Mouse (Mus musculus): ENCODE measurements around the gene Gm49776. TPM values are rescaled to one million over a fixed set of nuclear protein-coding genes. Genes with fewer than 3 reads are reported as not detected.
"Not testable (repeated sequence)": the region's sequence is repeated elsewhere in the genome, so short reads cannot be mapped to it uniquely, and the experiment has no call there.

The Gm49776 gene
- polyA plus RNA-seq, 2 experiments, result 0.53 to 3.4 TPM

DNA sequence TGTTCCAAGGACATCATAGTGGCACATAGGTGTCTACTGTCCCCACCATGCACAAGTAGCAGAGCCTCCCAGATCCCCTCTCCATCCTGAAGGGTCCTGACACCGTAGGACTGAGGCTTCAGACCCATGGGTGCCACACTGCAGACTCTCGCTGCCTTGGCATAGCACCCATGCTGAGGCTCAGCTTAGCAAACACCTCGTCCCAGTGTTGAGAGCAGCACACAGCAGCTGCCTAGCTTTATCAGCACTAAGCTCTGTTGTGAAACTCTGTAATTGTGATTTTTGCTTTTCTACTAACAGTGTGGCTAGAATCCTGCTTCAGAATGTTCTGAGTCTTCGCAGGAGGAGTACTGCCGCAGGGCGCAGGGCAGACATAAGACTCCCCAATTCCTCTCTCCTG is 60.2 kb downstream of the Gm49776 start:
- DNase-seq (ENCODE audit: low spot score) (no peak), ATAC-seq (ENCODE audit: low FRiP score, low read depth) (no peak)
- Histone ChIP-seq H3K4me3 (replicated peaks; ENCODE audit: low read length) (no peak overlapping the region), H3K36me3 (ENCODE audit: control insufficient read depth, insufficient read depth, low read length) (no peaks in the 10 kb centered on the region), H3K27me3 (ENCODE audit: control insufficient read depth, insufficient read depth, low read length) (no peaks in the 10 kb centered on the region; the same call in 1 of the 2 replicates), H3K4me1 (ENCODE audit: control insufficient read depth, insufficient read depth, low read length) (peaks cover 29% of the 10 kb centered on the region), H3K4me2 (replicated peaks; ENCODE audit: low read depth, low read length, severe bottlenecking) (no peak overlapping the region), H3K27ac (replicated peaks; ENCODE audit: low read depth, low read length) (no peak overlapping the region), H3K9ac (ENCODE audit: low read depth, low read length, severe bottlenecking) (no peak overlapping the region), H3K9me3 (ENCODE audit: control insufficient read depth, low read length) (no peaks in the 10 kb centered on the region)
- WGBS, result 78% methylated on average over 6 of the region's 6 CpGs
- TF ChIP-seq POLR2A (IDR thresholded peaks at IDR 0.05; ENCODE audit: borderline replicate concordance, extremely low read depth, insufficient read depth, insufficient read length), result no peak

GRCm38 (mm10) chr16:18195561-18195960 is 62.6 kb downstream of the Gm49776 start:
- H3K4me2 ChIP-seq (replicated peaks; ENCODE audit: low read depth, low read length, severe bottlenecking); H3K36me3 ChIP-seq (ENCODE audit: control insufficient read depth, insufficient read depth, low read length); H3K27ac ChIP-seq (replicated peaks; ENCODE audit: low read depth, low read length); ATAC-seq (ENCODE audit: low FRiP score, low read depth); H3K9me3 ChIP-seq (ENCODE audit: control insufficient read depth, low read length); H3K9ac ChIP-seq (ENCODE audit: low read depth, low read length, severe bottlenecking); DNase-seq (ENCODE audit: low spot score); H3K4me3 ChIP-seq (replicated peaks; ENCODE audit: low read length); H3K27me3 ChIP-seq (ENCODE audit: control insufficient read depth, insufficient read depth, low read length): not testable (repeated sequence)
- WGBS, result 38% methylated on average over 3 of the region's 3 CpGs
- peaks cover 29% of the 10 kb centered on the region for H3K4me1 ChIP-seq (ENCODE audit: control insufficient read depth, insufficient read depth, low read length)

MicroRNAs encoded within 50 kb of the gene (microRNA counts, 519-probe panel; counts per million panel counts)
- microRNA mmu-miR-1306, result 2,152 counts per million, percentile 33 among the panel's probes with 10 or more counts

Small RNA genes lying within 50 kb of the gene (microRNA-seq; reads per million reads assigned to microRNA genes)
- gene Gm24572 (1.4 reads per million), gene Mir1306 (161 reads per million, percentile 52 among the genes with 10 or more reads in this experiment)

Other genes with a start within 250 kb of the Gm49776 start
- 69.0 and 76.0 TPM in 2 replicates for gene Dgcr6, start 205.5 kb downstream of the Gm49776 start, polyA plus RNA-seq (2012; rRNA removed)
- 106 and 110 TPM in 2 replicates for gene Dgcr6, start 205.5 kb downstream of the Gm49776 start, polyA plus RNA-seq (2014; fragmentation: Nextera tagmentation; extraction: Ambion mirVana)
- 19.6 and 20.6 TPM in 2 replicates for gene Prodh, start 168.1 kb downstream of the Gm49776 start, polyA plus RNA-seq (2012; rRNA removed)
- 8.9 and 10.2 TPM in 2 replicates for gene Prodh, start 168.1 kb downstream of the Gm49776 start, polyA plus RNA-seq (2014; fragmentation: Nextera tagmentation; extraction: Ambion mirVana)
- 17.3 and 25.0 TPM in 2 replicates for gene Rtn4r, start 130.7 kb downstream of the Gm49776 start, polyA plus RNA-seq (2012; rRNA removed)
- 7.6 and 8.7 TPM in 2 replicates for gene Rtn4r, start 130.7 kb downstream of the Gm49776 start, polyA plus RNA-seq (2014; fragmentation: Nextera tagmentation; extraction: Ambion mirVana)
- not detected in 2 replicates for gene Ccdc188, start 40.4 kb downstream of the Gm49776 start, polyA plus RNA-seq (2012; rRNA removed)
- gene Ccdc188, start 40.4 kb downstream of the Gm49776 start, polyA plus RNA-seq (2014; fragmentation: Nextera tagmentation; extraction: Ambion mirVana), result not detected in 2 replicates
- 68.2 and 103 TPM in 2 replicates for gene Zdhhc8, start 23.2 kb downstream of the Gm49776 start, polyA plus RNA-seq (2012; rRNA removed)
- 23.1 and 25.3 TPM in 2 replicates for gene Zdhhc8, start 23.2 kb downstream of the Gm49776 start, polyA plus RNA-seq (2014; fragmentation: Nextera tagmentation; extraction: Ambion mirVana)
- gene Trmt2a, start 9.6 kb downstream of the Gm49776 start, polyA plus RNA-seq (2012; rRNA removed), result 108 and 117 TPM in 2 replicates
- 83.6 and 87.2 TPM in 2 replicates for gene Trmt2a, start 9.6 kb downstream of the Gm49776 start, polyA plus RNA-seq (2014; fragmentation: Nextera tagmentation; extraction: Ambion mirVana)
- 164 and 276 TPM in 2 replicates for gene Ranbp1, start 9.6 kb downstream of the Gm49776 start, polyA plus RNA-seq (2012; rRNA removed)
- 524 and 542 TPM in 2 replicates for gene Ranbp1, start 9.6 kb downstream of the Gm49776 start, polyA plus RNA-seq (2014; fragmentation: Nextera tagmentation; extraction: Ambion mirVana)
- 79.7 and 82.6 TPM in 2 replicates for gene Dgcr8, start 30.9 kb upstream of the Gm49776 start, polyA plus RNA-seq (2012; rRNA removed)
- 35.0 and 39.1 TPM in 2 replicates for gene Dgcr8, start 30.9 kb upstream of the Gm49776 start, polyA plus RNA-seq (2014; fragmentation: Nextera tagmentation; extraction: Ambion mirVana)
- 25.2 and 28.7 TPM in 2 replicates for gene Tango2, start 89.8 kb upstream of the Gm49776 start, polyA plus RNA-seq (2012; rRNA removed)
- 24.0 and 25.1 TPM in 2 replicates for gene Tango2, start 89.8 kb upstream of the Gm49776 start, polyA plus RNA-seq (2014; fragmentation: Nextera tagmentation; extraction: Ambion mirVana)
- gene Arvcf, start 89.9 kb upstream of the Gm49776 start, polyA plus RNA-seq (2012; rRNA removed), result 33.6 and 42.9 TPM in 2 replicates
- 18.9 and 23.4 TPM in 2 replicates for gene Arvcf, start 89.9 kb upstream of the Gm49776 start, polyA plus RNA-seq (2014; fragmentation: Nextera tagmentation; extraction: Ambion mirVana)
- gene Txnrd2, start 168.1 kb upstream of the Gm49776 start, polyA plus RNA-seq (2012; rRNA removed), result 13.4 and 14.1 TPM in 2 replicates
- 13.6 and 18.4 TPM in 2 replicates for gene Txnrd2, start 168.1 kb upstream of the Gm49776 start, polyA plus RNA-seq (2014; fragmentation: Nextera tagmentation; extraction: Ambion mirVana)
- 84.5 and 110 TPM in 2 replicates for gene Comt, start 168.5 kb upstream of the Gm49776 start, polyA plus RNA-seq (2012; rRNA removed)
- 82.4 and 92.3 TPM in 2 replicates for gene Comt, start 168.5 kb upstream of the Gm49776 start, polyA plus RNA-seq (2014; fragmentation: Nextera tagmentation; extraction: Ambion mirVana)
- 16.1 and 19.0 TPM in 2 replicates for gene Gnb1l, start 240.4 kb upstream of the Gm49776 start, polyA plus RNA-seq (2012; rRNA removed)
- 20.2 and 23.2 TPM in 2 replicates for gene Gnb1l, start 240.4 kb upstream of the Gm49776 start, polyA plus RNA-seq (2014; fragmentation: Nextera tagmentation; extraction: Ambion mirVana)
- gene Rtl10, start 240.6 kb upstream of the Gm49776 start, polyA plus RNA-seq (2012; rRNA removed), result 16.6 and 22.0 TPM in 2 replicates
- gene Rtl10, start 240.6 kb upstream of the Gm49776 start, polyA plus RNA-seq (2014; fragmentation: Nextera tagmentation; extraction: Ambion mirVana), result 4.3 and 4.5 TPM in 2 replicates